Mouse (Mus musculus) forebrain, embryonic 16.5 days (tissue): Measurements from ENCODE around the gene R3hdm2. TPM values are rescaled to one million over a fixed set of nuclear protein-coding genes. Genes with fewer than 3 reads are reported as not detected.

Experiments
- ATAC-seq: fragments of 200-750 bp; cut with Nextera tagmentation; 2 replicates; pipeline ENCODE4 v1.8.0; 2017; ENCODE audit warnings: mild to moderate bottlenecking, moderate library complexity
- H3K27ac ChIP-seq: fragments of 300-500 bp; sonication (generic); 2 replicates; pipeline ENCODE4 v1.5.1; 2014; ENCODE audit warnings: low read length, control low read depth
- H3K27me3 ChIP-seq: fragments of 300-500 bp; sonication (generic); replicated peaks from 2 replicates; pipeline ENCODE4 v1.6.1; 2014; ENCODE audit warnings: low read length; ENCODE audit not compliant: control insufficient read depth, insufficient read depth
- H3K36me3 ChIP-seq: fragments of 300-500 bp; sonication (generic); 2 replicates; pipeline ENCODE4 v1.6.1; 2014; ENCODE audit not compliant: control insufficient read depth, insufficient read depth
- H3K4me1 ChIP-seq: fragments of 300-500 bp; sonication (generic); replicated peaks from 2 replicates; pipeline ENCODE4 v1.6.1; 2014; ENCODE audit warnings: low read length; ENCODE audit not compliant: control insufficient read depth, insufficient read depth
- H3K4me2 ChIP-seq: fragments of 300-500 bp; sonication (generic); 2 replicates; pipeline ENCODE4 v1.6.1; 2014; ENCODE audit warnings: mild to moderate bottlenecking, low read length, control low read depth
- H3K4me3 ChIP-seq: fragments of 300-500 bp; sonication (generic); replicated peaks from 2 replicates; pipeline ENCODE4 v1.5.1; 2014; ENCODE audit warnings: mild to moderate bottlenecking, low read length, control low read depth
- H3K9ac ChIP-seq: fragments of 300-500 bp; sonication (generic); replicated peaks from 2 replicates; pipeline ENCODE4 v1.6.1; 2014; ENCODE audit warnings: low read depth, low read length, control low read depth
- H3K9me3 ChIP-seq: fragments of 300-500 bp; sonication (generic); 2 replicates; pipeline ENCODE4 v1.6.1; 2016; ENCODE audit warnings: low read length; ENCODE audit not compliant: control insufficient read depth
- WGBS: fragments of 180-500 bp; shearing (Covaris S2); extraction: QIAGEN DNeasy Blood & Tissue Kit; methylation state at CpG from one replicate; pipeline ENCODE4 v1.1.7; 2014; 5-methylcytosine and 5-hydroxymethylcytosine counted together
- polyA plus RNA-seq: library from polyadenylated mRNA; unstranded; fragments of >200 nt; fragmentation: Nextera tagmentation; extraction: Ambion mirVana; gene quantifications from 2 replicates; pipeline ENCODE4 v1.2.1, GENCODE M21; 2015

R3hdm2 gene
- polyA plus RNA-seq, 1 experiment from 2014 or later, result 37.5 TPM

GRCm38 (mm10) chr10:127351719-127352118, 28.4 kb upstream of the R3hdm2 start:
- no peak overlapping the region for H3K4me3 ChIP-seq
- no peak overlapping the region for H3K4me2 ChIP-seq
- no peaks in the 10 kb centered on the region for H3K9me3 ChIP-seq
- no peak for ATAC-seq
- WGBS, result 77% methylated on average over 8 of the region's 8 CpGs
- H3K9ac ChIP-seq, result no peak overlapping the region
- no peaks in the 10 kb centered on the region for H3K4me1 ChIP-seq
- no peaks in the 10 kb centered on the region for H3K36me3 ChIP-seq
- H3K27ac ChIP-seq, result no peak overlapping the region
- no peaks in the 10 kb centered on the region; the same call in 1 of the 2 replicates for H3K27me3 ChIP-seq

GRCm38 (mm10) chr10:127352187-127352586, 27.9 kb upstream of the R3hdm2 start:
- Histone ChIP-seq H3K27me3 (no peaks in the 10 kb centered on the region; the same call in 1 of the 2 replicates), H3K4me2 (no peak overlapping the region), H3K27ac (no peak overlapping the region), H3K9me3 (no peaks in the 10 kb centered on the region), H3K4me1 (no peaks in the 10 kb centered on the region), H3K4me3 (no peak overlapping the region), H3K36me3 (no peaks in the 10 kb centered on the region), H3K9ac (no peak overlapping the region)
- no peak for ATAC-seq
- WGBS, result 90% methylated on average over 9 of the region's 9 CpGs

GRCm38 (mm10) chr10:127352766-127353165, 27.4 kb upstream of the R3hdm2 start:
- Histone ChIP-seq H3K9me3 (no peaks in the 10 kb centered on the region), H3K4me2 (no peak overlapping the region), H3K36me3 (no peaks in the 10 kb centered on the region), H3K4me3 (no peak overlapping the region), H3K27me3 (no peaks in the 10 kb centered on the region; the same call in 1 of the 2 replicates), H3K27ac (no peak overlapping the region), H3K9ac (no peak overlapping the region), H3K4me1 (no peaks in the 10 kb centered on the region)
- no peak for ATAC-seq
- 92% methylated on average over 11 of the region's 11 CpGs for WGBS

- Histone ChIP-seq H3K27me3 (no peaks in the 10 kb centered on the region; the same call in 1 of the 2 replicates), H3K36me3 (no peaks in the 10 kb centered on the region), H3K9ac (no peak within 1 kb of the TSS), H3K4me3 (no peak within 1 kb of the TSS), H3K9me3 (no peaks in the 10 kb centered on the region), H3K4me1 (no peaks in the 10 kb centered on the region), H3K27ac (no peak within 1 kb of the TSS), H3K4me2 (no peak within 1 kb of the TSS)
- 86% methylated on average over 18 of the region's 18 CpGs for WGBS
- no peak for ATAC-seq
Observed at GRCm38 (mm10) chr10:127353909-127354895, 25.9 kb upstream of the R3hdm2 start, which contains the start of gene Inhbe. Gene Inhbe, minus strand, starts transcription at chr10:127354411.

- no peaks in the 10 kb centered on the region for H3K9me3 ChIP-seq
- WGBS, result 67% methylated on average over 10 of the region's 10 CpGs
- no peaks in the 10 kb centered on the region; the same call in 1 of the 2 replicates for H3K27me3 ChIP-seq
- no peaks in the 10 kb centered on the region for H3K36me3 ChIP-seq
- H3K9ac ChIP-seq, result no peak overlapping the region
- H3K4me1 ChIP-seq, result no peaks in the 10 kb centered on the region
- no peak overlapping the region for H3K27ac ChIP-seq
- H3K4me2 ChIP-seq, result no peak overlapping the region
- ATAC-seq, result no peak
- no peak overlapping the region for H3K4me3 ChIP-seq
Observed at GRCm38 (mm10) chr10:127355336-127355735, 24.8 kb upstream of the R3hdm2 start.

- WGBS, result 86% methylated on average over 3 of the region's 3 CpGs
- Histone ChIP-seq H3K4me3 (no peak overlapping the region), H3K4me1 (no peaks in the 10 kb centered on the region), H3K4me2 (no peak overlapping the region), H3K9me3 (no peaks in the 10 kb centered on the region), H3K9ac (no peak overlapping the region), H3K36me3 (no peaks in the 10 kb centered on the region), H3K27ac (no peak overlapping the region), H3K27me3 (no peaks in the 10 kb centered on the region)
- ATAC-seq, result no peak
Observed at GRCm38 (mm10) chr10:127360714-127361113, 19.4 kb upstream of the R3hdm2 start.

- ATAC-seq, result no peak
- 78% methylated on average over 5 of the region's 5 CpGs for WGBS
- H3K9ac ChIP-seq, result no peak overlapping the region
Observed at GRCm38 (mm10) chr10:127367116-127367515, 13.0 kb upstream of the R3hdm2 start.

GRCm38 (mm10) chr10:127368273-127368672, 11.9 kb upstream of the R3hdm2 start:
- no peaks in the 10 kb centered on the region for H3K27me3 ChIP-seq
- no peak overlapping the region for H3K4me2 ChIP-seq
- ATAC-seq, result no peak
- no peaks in the 10 kb centered on the region for H3K36me3 ChIP-seq
- no peak overlapping the region for H3K27ac ChIP-seq
- no peak overlapping the region for H3K9ac ChIP-seq
- no peak overlapping the region for H3K4me3 ChIP-seq
- no peaks in the 10 kb centered on the region for H3K4me1 ChIP-seq
- H3K9me3 ChIP-seq, result no peaks in the 10 kb centered on the region
- whole genome bisulfite sequencing, result 76% methylated on average over 2 of the region's 2 CpGs

More at GRCm38 (mm10) chr10:127367116-127367515, 13.0 kb upstream of the R3hdm2 start:
- Histone ChIP-seq H3K4me1 (no peaks in the 10 kb centered on the region), H3K27me3 (no peaks in the 10 kb centered on the region), H3K4me3 (no peak overlapping the region), H3K27ac (no peak overlapping the region), H3K9me3 (no peaks in the 10 kb centered on the region), H3K4me2 (no peak overlapping the region), H3K36me3 (no peaks in the 10 kb centered on the region)

GRCm38 (mm10) chr10:127369834-127370820, 10.0 kb upstream of the R3hdm2 start, which contains the start of gene Inhbc:
Gene Inhbc, minus strand, starts transcription at chr10:127370431.
- H3K9ac ChIP-seq, result no peak within 1 kb of the TSS
- H3K4me1 ChIP-seq, result no peaks in the 10 kb centered on the region
- no peak within 1 kb of the TSS for H3K27ac ChIP-seq
- H3K4me2 ChIP-seq, result no peak within 1 kb of the TSS
- H3K27me3 ChIP-seq, result no peaks in the 10 kb centered on the region
- no peaks in the 10 kb centered on the region for H3K36me3 ChIP-seq
- ATAC-seq, result no peak
- no peak within 1 kb of the TSS for H3K4me3 ChIP-seq
- 85% methylated on average over 22 of the region's 22 CpGs for WGBS
- H3K9me3 ChIP-seq, result no peaks in the 10 kb centered on the region
